Mouse (Mus musculus) ES-E14 (cell line): ENCODE data around the gene Tnpo1.
A peak's percentile ranks its signal among the peaks of the same experiment; 100 is the strongest.

ENCODE experiments used
- CHD2 ChIP-seq: IDR thresholded peaks from 2 replicates; pipeline ENCODE4 v1.6.1; 2014; ENCODE audit warnings: mild to moderate bottlenecking, low read depth, low read length, inconsistent platforms
- MAFK ChIP-seq: IDR thresholded peaks from 2 replicates; pipeline ENCODE4 v1.6.1; 2014; ENCODE audit warnings: mild to moderate bottlenecking, low read depth, low read length, inconsistent platforms; ENCODE audit not compliant: insufficient read depth
- ZC3H11A ChIP-seq: IDR thresholded peaks from 2 replicates; pipeline ENCODE4 v1.6.1; 2012; ENCODE audit warnings: low read depth, mild to moderate bottlenecking, inconsistent platforms, low read length, borderline replicate concordance
- ZNF384 ChIP-seq: IDR thresholded peaks from 2 replicates; pipeline ENCODE4 v1.6.1; 2012; ENCODE audit warnings: low read depth, low read length, inconsistent platforms

DNA sequence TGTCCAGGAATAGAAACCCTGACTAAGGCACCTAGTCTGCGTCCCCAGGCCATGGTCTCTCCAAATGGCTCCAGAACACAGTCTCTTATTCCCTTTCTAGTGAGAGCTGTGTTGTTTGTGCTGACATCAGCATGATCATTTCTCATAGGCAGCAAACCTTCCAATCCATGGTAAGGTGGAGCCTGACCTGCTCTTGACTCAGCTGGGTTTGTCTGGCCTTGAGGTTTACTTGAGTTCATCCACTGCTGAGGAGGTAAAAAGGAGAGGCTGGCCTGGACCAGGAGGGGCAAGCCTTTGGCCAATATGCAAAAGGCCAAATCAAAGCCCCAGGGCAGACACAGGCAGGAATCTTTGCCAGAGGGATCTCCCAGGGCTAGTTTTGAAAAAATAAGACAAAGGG, 37.4 kb upstream of the Tnpo1 start:
- TF ChIP-seq MAFK (peak; percentile 64; the same call in 1 of the 2 replicates), CHD2 (no peak), ZC3H11A (no peak), ZNF384 (no peak)
